Mouse (Mus musculus) forebrain, postnatal 0 days (tissue): ENCODE data around the gene Pcsk7. TPM values are rescaled to one million over a fixed set of nuclear protein-coding genes. Genes with fewer than 3 reads are reported as not detected.

Experiments
- ATAC-seq: fragments of 200-750 bp; cut with Nextera tagmentation; 2 replicates; pipeline ENCODE4 v1.8.0; 2017; ENCODE audit warnings: mild to moderate bottlenecking, moderate library complexity
- DNase-seq: peaks from one replicate; pipeline ENCODE4 v3.0.0-alpha.2; 2015
- H3K27ac ChIP-seq: fragments of 300-500 bp; sonication (generic); 2 replicates; pipeline ENCODE4 v1.5.1; 2014; ENCODE audit warnings: low read depth, mild to moderate bottlenecking, antibody characterized with exemption, low read length, moderate library complexity, mixed read lengths
- H3K27me3 ChIP-seq: fragments of 300-500 bp; sonication (generic); 2 replicates; pipeline ENCODE4 v1.6.1; 2014; ENCODE audit warnings: mild to moderate bottlenecking, low read length, mixed read lengths; ENCODE audit not compliant: insufficient read depth
- H3K36me3 ChIP-seq: fragments of 300-500 bp; sonication (generic); 2 replicates; pipeline ENCODE4 v1.6.1; 2014; ENCODE audit warnings: mild to moderate bottlenecking, moderate library complexity; ENCODE audit not compliant: insufficient read depth
- H3K4me1 ChIP-seq: fragments of 300-500 bp; sonication (generic); 2 replicates; pipeline ENCODE4 v1.6.1; 2014; ENCODE audit warnings: antibody characterized with exemption; ENCODE audit not compliant: insufficient read depth
- H3K4me2 ChIP-seq: fragments of 300-500 bp; sonication (generic); 2 replicates; pipeline ENCODE4 v1.6.1; 2014; ENCODE audit warnings: low read depth, mild to moderate bottlenecking, moderate library complexity
- H3K4me3 ChIP-seq: fragments of 300-500 bp; sonication (generic); 2 replicates; pipeline ENCODE4 v1.5.1; 2014; ENCODE audit warnings: low read depth, low read length, mixed read lengths
- H3K9ac ChIP-seq: fragments of 300-500 bp; sonication (generic); 2 replicates; pipeline ENCODE4 v1.6.1; 2014; ENCODE audit warnings: mild to moderate bottlenecking
- H3K9me3 ChIP-seq: fragments of 300-500 bp; sonication (generic); 2 replicates; pipeline ENCODE4 v1.6.1; 2016; ENCODE audit warnings: low read length
- CTCF ChIP-seq: sonication (generic); IDR thresholded peaks from 2 replicates; pipeline ENCODE4 v1.5.1; 2016; ENCODE audit warnings: antibody characterized with exemption, control low read depth, low read depth
- WGBS: fragments of 180-500 bp; shearing (Covaris S2); extraction: QIAGEN DNeasy Blood & Tissue Kit; methylation state at CpG from one replicate; pipeline ENCODE4 v1.1.7; 2014; 5-methylcytosine and 5-hydroxymethylcytosine counted together
- polyA plus RNA-seq: library from polyadenylated mRNA; unstranded; fragments of >200 nt; fragmentation: Nextera tagmentation; extraction: Ambion mirVana; gene quantifications from 2 replicates; pipeline ENCODE4 v1.2.1, GENCODE M21; 2015
- total RNA-seq: library from RNA; depleted of rRNA; stranded (reverse); fragments of >200 nt; gene quantifications from 2 replicates; pipeline ENCODE4 v1.2.3, GENCODE M21; 2014

Pcsk7 gene
- total and polyA plus RNA-seq, 2 experiments from 2014 or later, result 16.1 to 33.8 TPM

GRCm38 (mm10) chr9:45905196-45905595, 1.1 kb upstream of the Pcsk7 start:
- Histone ChIP-seq H3K9ac (peak overlapping the region; percentile 97; the same call in 1 of the 2 replicates), H3K27ac (peak overlapping the region; percentile 95), H3K4me2 (peak overlapping the region; percentile 82), H3K4me3 (peak overlapping the region; percentile 99), H3K27me3 (no peaks in the 10 kb centered on the region), H3K9me3 (no peaks in the 10 kb centered on the region), H3K36me3 (peaks cover 21% of the 10 kb centered on the region), H3K4me1 (peaks cover 9% of the 10 kb centered on the region; the same call in 1 of the 2 replicates)
- DNase-seq (no peak), ATAC-seq (no peak)
- WGBS, result 54% methylated on average over 4 of the region's 4 CpGs
- no peak for TF ChIP-seq CTCF

GRCm38 (mm10) chr9:45905811-45906237, 473 bp upstream of the Pcsk7 start:
- 0% methylated on average over 22 of the region's 27 CpGs for WGBS
- TF ChIP-seq CTCF, result no peak
- ATAC-seq (peak; percentile 25), DNase-seq (peak; percentile 18)
- peak overlapping the region; percentile 99 for H3K4me3 ChIP-seq
- H3K9me3 ChIP-seq, result no peaks in the 10 kb centered on the region
- peak overlapping the region; percentile 82 for H3K4me2 ChIP-seq
- H3K27me3 ChIP-seq, result no peaks in the 10 kb centered on the region
- H3K9ac ChIP-seq, result peak overlapping the region; percentile 97
- H3K4me1 ChIP-seq, result peaks cover 9% of the 10 kb centered on the region; the same call in 1 of the 2 replicates
- peak overlapping the region; percentile 95 for H3K27ac ChIP-seq
- peaks cover 27% of the 10 kb centered on the region for H3K36me3 ChIP-seq

GRCm38 (mm10) chr9:45907078-45907428, 756 bp downstream of the Pcsk7 start:
- 1% methylated on average over 19 of the region's 19 CpGs for WGBS
- H3K36me3 ChIP-seq, result peaks cover 39% of the 10 kb centered on the region
- no peaks in the 10 kb centered on the region for H3K9me3 ChIP-seq
- DNase-seq (no peak), ATAC-seq (no peak; the same call in 1 of the 2 replicates)
- peak overlapping the region; percentile 95 for H3K27ac ChIP-seq
- TF ChIP-seq CTCF, result no peak
- H3K27me3 ChIP-seq, result no peaks in the 10 kb centered on the region
- H3K4me2 ChIP-seq, result peak overlapping the region; percentile 82
- peak overlapping the region; percentile 97 for H3K9ac ChIP-seq
- H3K4me1 ChIP-seq, result peaks cover 9% of the 10 kb centered on the region; the same call in 1 of the 2 replicates
- peak overlapping the region; percentile 99 for H3K4me3 ChIP-seq

GRCm38 (mm10) chr9:45910995-45911394, 4.7 kb downstream of the Pcsk7 start:
- DNase-seq (no peak), ATAC-seq (no peak)
- 91% methylated on average over 3 of the region's 3 CpGs for WGBS

GRCm38 (mm10) chr9:45911673-45912072, 5.4 kb downstream of the Pcsk7 start:
- 87% methylated on average over 1 of the region's 1 CpGs for WGBS
- H3K4me2 ChIP-seq, result no peak overlapping the region
- ATAC-seq (no peak), DNase-seq (peak; percentile 29)
- no peak overlapping the region for H3K27ac ChIP-seq
- no peak overlapping the region for H3K4me3 ChIP-seq
- H3K36me3 ChIP-seq, result peaks cover 72% of the 10 kb centered on the region
- no peaks in the 10 kb centered on the region for H3K9me3 ChIP-seq
- no peaks in the 10 kb centered on the region; the same call in 1 of the 2 replicates for H3K4me1 ChIP-seq
- H3K9ac ChIP-seq, result no peak overlapping the region
- peak; percentile 65 for TF ChIP-seq CTCF
- no peaks in the 10 kb centered on the region for H3K27me3 ChIP-seq

More at GRCm38 (mm10) chr9:45910995-45911394, 4.7 kb downstream of the Pcsk7 start:
- Histone ChIP-seq H3K27me3 (no peaks in the 10 kb centered on the region), H3K9ac (no peak overlapping the region), H3K9me3 (no peaks in the 10 kb centered on the region), H3K36me3 (peaks cover 66% of the 10 kb centered on the region), H3K4me3 (no peak overlapping the region), H3K4me1 (no peaks in the 10 kb centered on the region; the same call in 1 of the 2 replicates), H3K4me2 (no peak overlapping the region), H3K27ac (no peak overlapping the region)
- no peak for TF ChIP-seq CTCF

- no peak for DNase-seq
- Histone ChIP-seq H3K9me3 (no peaks in the 10 kb centered on the region), H3K4me3 (no peak overlapping the region), H3K27me3 (no peaks in the 10 kb centered on the region), H3K4me2 (no peak overlapping the region), H3K27ac (no peak overlapping the region), H3K4me1 (no peaks in the 10 kb centered on the region), H3K9ac (no peak overlapping the region), H3K36me3 (peaks cover 91% of the 10 kb centered on the region)
- TF ChIP-seq CTCF, result no peak
- ATAC-seq, result no peak
- WGBS, result 85% methylated on average over 2 of the region's 2 CpGs
Observed at GRCm38 (mm10) chr9:45915659-45916058, 9.4 kb downstream of the Pcsk7 start.

- no peak for TF ChIP-seq CTCF
- Histone ChIP-seq H3K27ac (peak overlapping the region; percentile 21; the same call in 1 of the 2 replicates), H3K9me3 (no peaks in the 10 kb centered on the region), H3K4me2 (no peak overlapping the region), H3K36me3 (peaks cover 90% of the 10 kb centered on the region), H3K4me3 (no peak overlapping the region), H3K9ac (no peak overlapping the region), H3K4me1 (no peaks in the 10 kb centered on the region), H3K27me3 (no peaks in the 10 kb centered on the region)
- 51% methylated on average over 5 of the region's 5 CpGs for WGBS
- peak; percentile 73 for DNase-seq
- peak; percentile 87 for ATAC-seq
Observed at GRCm38 (mm10) chr9:45917041-45917934, 11.0 kb downstream of the Pcsk7 start.
